Mouse (Mus musculus): ENCODE data around the gene Dnah17. TPM values are rescaled to one million over a fixed set of nuclear protein-coding genes. Genes with fewer than 3 reads are reported as not detected.

Dnah17 gene
- polyA plus RNA-seq, 1 experiment from 2014 or later = 0.20 TPM

- WGBS (ENCODE audit: insufficient replicate concordance) = 51% methylated on average over 8 of the region's 8 CpGs
- no peak overlapping the region for H3K9ac ChIP-seq (ENCODE audit: low read depth, low read length)
- H3K27ac ChIP-seq (ENCODE audit: low read depth, low read length) = no peak overlapping the region
- no peak overlapping the region for H3K4me3 ChIP-seq (ENCODE audit: low read depth, low read length)
- peaks cover 9% of the 10 kb centered on the region; the same call in 1 of the 2 replicates for H3K4me1 ChIP-seq (ENCODE audit: control insufficient read depth, insufficient read depth, low read length)
- no peaks in the 10 kb centered on the region for H3K27me3 ChIP-seq (ENCODE audit: control insufficient read depth, insufficient read depth, low read length)
- no peak overlapping the region for H3K4me2 ChIP-seq
- no peaks in the 10 kb centered on the region for H3K36me3 ChIP-seq (ENCODE audit: control insufficient read depth, insufficient read depth, low read length)
- no peaks in the 10 kb centered on the region for H3K9me3 ChIP-seq (replicated peaks; ENCODE audit: control insufficient read depth, low read length)
- ATAC-seq (replicated peaks; ENCODE audit: insufficient number of reproducible peaks, low FRiP score, low TSS enrichment) = no peak
Measured at GRCm38 (mm10) chr11:118114581-118115110, 15.8 kb downstream of the Dnah17 start.

GRCm38 (mm10) chr11:118113516-118114205 is 16.8 kb downstream of the Dnah17 start:
- no peaks in the 10 kb centered on the region for H3K27me3 ChIP-seq (ENCODE audit: control insufficient read depth, insufficient read depth, low read length)
- H3K36me3 ChIP-seq (ENCODE audit: control insufficient read depth, insufficient read depth, low read length) = no peaks in the 10 kb centered on the region
- H3K9me3 ChIP-seq (replicated peaks; ENCODE audit: control insufficient read depth, low read length) = no peaks in the 10 kb centered on the region
- H3K27ac ChIP-seq (ENCODE audit: low read depth, low read length) = no peak overlapping the region
- H3K4me1 ChIP-seq (ENCODE audit: control insufficient read depth, insufficient read depth, low read length) = 0 out of 2 replicates have a peak, but pooled peaks cover 2% of the 10 kb centered on the region
- ATAC-seq (replicated peaks; ENCODE audit: insufficient number of reproducible peaks, low FRiP score, low TSS enrichment) = no peak
- 72% methylated on average over 14 of the region's 14 CpGs for WGBS (ENCODE audit: insufficient replicate concordance)
- H3K4me3 ChIP-seq (ENCODE audit: low read depth, low read length) = no peak overlapping the region
- H3K4me2 ChIP-seq = no peak overlapping the region
- no peak overlapping the region for H3K9ac ChIP-seq (ENCODE audit: low read depth, low read length)

GRCm38 (mm10) chr11:118104001-118104400 is 26.4 kb downstream of the Dnah17 start:
- Histone ChIP-seq H3K36me3 (ENCODE audit: control insufficient read depth, insufficient read depth, low read length) (no peaks in the 10 kb centered on the region), H3K9ac (ENCODE audit: low read depth, low read length) (no peak overlapping the region), H3K4me2 (no peak overlapping the region), H3K27ac (ENCODE audit: low read depth, low read length) (no peak overlapping the region), H3K9me3 (replicated peaks; ENCODE audit: control insufficient read depth, low read length) (no peaks in the 10 kb centered on the region), H3K4me1 (ENCODE audit: control insufficient read depth, insufficient read depth, low read length) (peaks cover 7% of the 10 kb centered on the region; the same call in 1 of the 2 replicates), H3K27me3 (ENCODE audit: control insufficient read depth, insufficient read depth, low read length) (peaks cover 3% of the 10 kb centered on the region; the same call in 1 of the 2 replicates), H3K4me3 (ENCODE audit: low read depth, low read length) (no peak overlapping the region)
- WGBS (ENCODE audit: insufficient replicate concordance) = 11% methylated on average over 5 of the region's 5 CpGs
- ATAC-seq (replicated peaks; ENCODE audit: insufficient number of reproducible peaks, low FRiP score, low TSS enrichment) = no peak

GRCm38 (mm10) chr11:118103383-118103782 is 27.1 kb downstream of the Dnah17 start:
- no peak overlapping the region for H3K9ac ChIP-seq (ENCODE audit: low read depth, low read length)
- no peak overlapping the region for H3K4me2 ChIP-seq
- H3K4me1 ChIP-seq (ENCODE audit: control insufficient read depth, insufficient read depth, low read length) = peaks cover 7% of the 10 kb centered on the region; the same call in 1 of the 2 replicates
- H3K27me3 ChIP-seq (ENCODE audit: control insufficient read depth, insufficient read depth, low read length) = peaks cover 3% of the 10 kb centered on the region; the same call in 1 of the 2 replicates
- no peak overlapping the region for H3K27ac ChIP-seq (ENCODE audit: low read depth, low read length)
- no peak overlapping the region for H3K4me3 ChIP-seq (ENCODE audit: low read depth, low read length)
- H3K36me3 ChIP-seq (ENCODE audit: control insufficient read depth, insufficient read depth, low read length) = no peaks in the 10 kb centered on the region
- 82% methylated on average over 5 of the region's 5 CpGs for WGBS (ENCODE audit: insufficient replicate concordance)
- no peaks in the 10 kb centered on the region for H3K9me3 ChIP-seq (replicated peaks; ENCODE audit: control insufficient read depth, low read length)
- no peak for ATAC-seq (replicated peaks; ENCODE audit: insufficient number of reproducible peaks, low FRiP score, low TSS enrichment)

- no peak overlapping the region for H3K4me2 ChIP-seq
- WGBS (ENCODE audit: insufficient replicate concordance) = 46% methylated on average over 3 of the region's 3 CpGs
- peaks cover 3% of the 10 kb centered on the region; the same call in 1 of the 2 replicates for H3K4me1 ChIP-seq (ENCODE audit: control insufficient read depth, insufficient read depth, low read length)
- H3K9me3 ChIP-seq (replicated peaks; ENCODE audit: control insufficient read depth, low read length) = no peaks in the 10 kb centered on the region
- H3K27ac ChIP-seq (ENCODE audit: low read depth, low read length) = no peak overlapping the region
- H3K4me3 ChIP-seq (ENCODE audit: low read depth, low read length) = no peak overlapping the region
- no peaks in the 10 kb centered on the region for H3K36me3 ChIP-seq (ENCODE audit: control insufficient read depth, insufficient read depth, low read length)
- H3K9ac ChIP-seq (ENCODE audit: low read depth, low read length) = no peak overlapping the region
- peaks cover 3% of the 10 kb centered on the region; the same call in 1 of the 2 replicates for H3K27me3 ChIP-seq (ENCODE audit: control insufficient read depth, insufficient read depth, low read length)
- no peak for ATAC-seq (replicated peaks; ENCODE audit: insufficient number of reproducible peaks, low FRiP score, low TSS enrichment)
Measured at GRCm38 (mm10) chr11:118102838-118103237, 27.6 kb downstream of the Dnah17 start.

GRCm38 (mm10) chr11:118101133-118101532 is 29.3 kb downstream of the Dnah17 start:
- no peak overlapping the region for H3K4me3 ChIP-seq (ENCODE audit: low read depth, low read length)
- no peaks in the 10 kb centered on the region for H3K36me3 ChIP-seq (ENCODE audit: control insufficient read depth, insufficient read depth, low read length)
- H3K9ac ChIP-seq (ENCODE audit: low read depth, low read length) = no peak overlapping the region
- H3K9me3 ChIP-seq (replicated peaks; ENCODE audit: control insufficient read depth, low read length) = no peaks in the 10 kb centered on the region
- 38% methylated on average over 9 of the region's 9 CpGs for WGBS (ENCODE audit: insufficient replicate concordance)
- peaks cover 3% of the 10 kb centered on the region; the same call in 1 of the 2 replicates for H3K27me3 ChIP-seq (ENCODE audit: control insufficient read depth, insufficient read depth, low read length)
- H3K4me2 ChIP-seq = no peak overlapping the region
- no peaks in the 10 kb centered on the region for H3K4me1 ChIP-seq (ENCODE audit: control insufficient read depth, insufficient read depth, low read length)
- H3K27ac ChIP-seq (ENCODE audit: low read depth, low read length) = no peak overlapping the region
- no peak for ATAC-seq (replicated peaks; ENCODE audit: insufficient number of reproducible peaks, low FRiP score, low TSS enrichment)

- H3K9me3 ChIP-seq (replicated peaks; ENCODE audit: control insufficient read depth, low read length) = no peaks in the 10 kb centered on the region
- H3K36me3 ChIP-seq (ENCODE audit: control insufficient read depth, insufficient read depth, low read length) = no peaks in the 10 kb centered on the region
- no peak overlapping the region for H3K4me3 ChIP-seq (ENCODE audit: low read depth, low read length)
- no peak overlapping the region for H3K27ac ChIP-seq (ENCODE audit: low read depth, low read length)
- no peaks in the 10 kb centered on the region for H3K4me1 ChIP-seq (ENCODE audit: control insufficient read depth, insufficient read depth, low read length)
- WGBS (ENCODE audit: insufficient replicate concordance) = 37% methylated on average over 2 of the region's 2 CpGs
- 0 out of 2 replicates have a peak, but pooled peaks cover 3% of the 10 kb centered on the region for H3K27me3 ChIP-seq (ENCODE audit: control insufficient read depth, insufficient read depth, low read length)
- H3K4me2 ChIP-seq = no peak overlapping the region
- ATAC-seq (replicated peaks; ENCODE audit: insufficient number of reproducible peaks, low FRiP score, low TSS enrichment) = no peak
- no peak overlapping the region for H3K9ac ChIP-seq (ENCODE audit: low read depth, low read length)
Measured at GRCm38 (mm10) chr11:118096736-118097135, 33.7 kb downstream of the Dnah17 start.

- no peak overlapping the region for H3K9ac ChIP-seq (ENCODE audit: low read depth, low read length)
- no peaks in the 10 kb centered on the region for H3K9me3 ChIP-seq (replicated peaks; ENCODE audit: control insufficient read depth, low read length)
- no peaks in the 10 kb centered on the region for H3K4me1 ChIP-seq (ENCODE audit: control insufficient read depth, insufficient read depth, low read length)
- H3K27ac ChIP-seq (ENCODE audit: low read depth, low read length) = no peak overlapping the region
- WGBS (ENCODE audit: insufficient replicate concordance) = 74% methylated on average over 9 of the region's 9 CpGs
- H3K4me2 ChIP-seq = no peak overlapping the region
- H3K36me3 ChIP-seq (ENCODE audit: control insufficient read depth, insufficient read depth, low read length) = no peaks in the 10 kb centered on the region
- no peak for ATAC-seq (replicated peaks; ENCODE audit: insufficient number of reproducible peaks, low FRiP score, low TSS enrichment)
- 0 out of 2 replicates have a peak, but pooled peaks cover 3% of the 10 kb centered on the region for H3K27me3 ChIP-seq (ENCODE audit: control insufficient read depth, insufficient read depth, low read length)
- H3K4me3 ChIP-seq (ENCODE audit: low read depth, low read length) = no peak overlapping the region
Measured at GRCm38 (mm10) chr11:118095004-118095403, 35.4 kb downstream of the Dnah17 start.
